Mouse (Mus musculus) C2C12 (cell line): ENCODE results near the gene Gapvd1.

Experiments used
- CEBPB ChIP-seq: IDR thresholded peaks from one replicate; pipeline ENCODE4 v1.6.1; 2011; ENCODE audit warnings: low read depth, mild to moderate bottlenecking, control low read depth, moderate library complexity
- CTCF ChIP-seq: IDR thresholded peaks from one replicate; pipeline ENCODE4 v1.5.1; 2011; ENCODE audit not compliant: control insufficient read depth, insufficient read depth, insufficient read length
- FOSL1 ChIP-seq: IDR thresholded peaks from one replicate; pipeline ENCODE4 v1.8.0; 2011; ENCODE audit warnings: mild to moderate bottlenecking, low read length; ENCODE audit not compliant: poor library complexity, insufficient read depth, severe bottlenecking
- MAX ChIP-seq: IDR thresholded peaks from one replicate; pipeline ENCODE4 v1.6.1; 2011; ENCODE audit warnings: mild to moderate bottlenecking, control low read depth
- MYOD1 ChIP-seq: IDR thresholded peaks from one replicate; pipeline ENCODE4 v1.6.1; 2011; ENCODE audit warnings: low read depth; ENCODE audit not compliant: control insufficient read depth, insufficient read length
- MYOG ChIP-seq: IDR thresholded peaks from one replicate; pipeline ENCODE4 v1.6.1; 2011; ENCODE audit not compliant: control insufficient read depth, insufficient read length; ENCODE audit errors: extremely low read depth
- USF1 ChIP-seq: IDR thresholded peaks from one replicate; pipeline ENCODE4 v1.6.1; 2011; ENCODE audit warnings: low read depth, mild to moderate bottlenecking, control low read depth, moderate library complexity

- no peak for TF ChIP-seq CTCF
- TF ChIP-seq MAX, result no peak
- no peak for TF ChIP-seq CEBPB
- no peak for TF ChIP-seq USF1
- TF ChIP-seq MYOD1, result no peak
- TF ChIP-seq MYOG, result no peak
- no peak for TF ChIP-seq FOSL1
Measured at GRCm38 (mm10) chr2:34725269-34725668, 29.8 kb downstream of the Gapvd1 start.
